Mouse (Mus musculus): ENCODE measurements at regions not wholly inside any gene's neighbourhood (a gene's known extent, or its start where the extent isn't known, plus 50 kb on each side); places are given as distances from the start of the nearest gene placed in this dataset.

DNA sequence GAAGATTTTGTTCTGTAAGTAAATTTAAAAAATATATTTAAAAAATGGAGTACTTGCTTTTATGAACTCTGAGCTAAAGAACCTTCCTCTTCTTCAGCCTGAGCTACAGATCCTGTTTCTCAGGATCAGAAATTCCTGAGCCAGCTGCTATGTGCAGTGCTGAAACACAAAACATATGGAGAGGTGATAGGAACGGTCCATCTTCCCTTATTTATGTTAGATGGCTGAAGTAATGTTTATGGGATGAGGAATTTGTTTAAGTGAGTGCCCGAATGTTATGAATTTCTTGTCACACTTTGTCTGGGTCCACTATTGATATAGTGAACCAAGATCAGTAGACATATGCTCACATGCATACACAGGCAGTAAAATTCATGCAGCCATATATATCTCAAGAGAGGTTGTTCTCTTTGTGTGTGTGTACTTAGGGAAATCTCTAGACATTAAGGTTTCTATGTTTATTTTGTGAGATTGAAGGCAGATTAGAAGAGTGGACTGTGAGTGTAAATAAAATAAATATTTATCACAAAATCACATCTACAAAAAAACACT is 325.0 kb upstream of the Etaa1 start:
- 36% methylated on average over 2 of the region's 2 CpGs for WGBS (ENCODE audit: insufficient replicate concordance)
- H3K4me3 ChIP-seq (replicated peaks), result no peak overlapping the region
- H3K27ac ChIP-seq (replicated peaks), result no peak overlapping the region
- H3K27me3 ChIP-seq, result no peaks in the 10 kb centered on the region
- H3K9ac ChIP-seq, result no peak overlapping the region
- no peak overlapping the region for H3K4me2 ChIP-seq
- no peaks in the 10 kb centered on the region for H3K4me1 ChIP-seq (replicated peaks)
- H3K36me3 ChIP-seq (replicated peaks), result no peaks in the 10 kb centered on the region
- H3K9me3 ChIP-seq (replicated peaks), result no peaks in the 10 kb centered on the region
- no peak for ATAC-seq (ENCODE audit: insufficient read depth)

GRCm38 (mm10) chr11:18272392-18272791 is 318.7 kb upstream of the Etaa1 start:
- Histone ChIP-seq H3K27me3 (no peaks in the 10 kb centered on the region), H3K4me2 (no peak overlapping the region)
- 24% methylated on average over 1 of the region's 1 CpGs for WGBS (ENCODE audit: insufficient replicate concordance)

GRCm38 (mm10) chr11:18266161-18266560 is 312.5 kb upstream of the Etaa1 start:
- Histone ChIP-seq H3K36me3 (replicated peaks) (no peaks in the 10 kb centered on the region), H3K27me3 (no peaks in the 10 kb centered on the region), H3K4me2 (no peak overlapping the region), H3K4me3 (replicated peaks) (no peak overlapping the region), H3K27ac (replicated peaks) (no peak overlapping the region), H3K9ac (no peak overlapping the region), H3K4me1 (replicated peaks) (no peaks in the 10 kb centered on the region), H3K9me3 (replicated peaks) (no peaks in the 10 kb centered on the region)
- ATAC-seq (ENCODE audit: insufficient read depth), result no peak
- 78% methylated on average over 2 of the region's 2 CpGs for WGBS (ENCODE audit: insufficient replicate concordance)

More at GRCm38 (mm10) chr11:18272392-18272791, 318.7 kb upstream of the Etaa1 start:
- Histone ChIP-seq H3K9me3 (replicated peaks) (no peaks in the 10 kb centered on the region), H3K9ac (no peak overlapping the region), H3K36me3 (replicated peaks) (no peaks in the 10 kb centered on the region), H3K4me3 (replicated peaks) (no peak overlapping the region), H3K27ac (replicated peaks) (no peak overlapping the region), H3K4me1 (replicated peaks) (no peaks in the 10 kb centered on the region)
- ATAC-seq (ENCODE audit: insufficient read depth), result no peak

- H3K9me3 ChIP-seq (replicated peaks), result no peaks in the 10 kb centered on the region
- H3K9ac ChIP-seq, result no peak overlapping the region
- no peak overlapping the region for H3K4me3 ChIP-seq (replicated peaks)
- H3K27me3 ChIP-seq, result no peaks in the 10 kb centered on the region
- H3K4me2 ChIP-seq, result no peak overlapping the region
- WGBS (ENCODE audit: insufficient replicate concordance), result 44% methylated on average over 1 of the region's 1 CpGs
- no peaks in the 10 kb centered on the region for H3K4me1 ChIP-seq (replicated peaks)
- no peaks in the 10 kb centered on the region for H3K36me3 ChIP-seq (replicated peaks)
- no peak overlapping the region for H3K27ac ChIP-seq (replicated peaks)
- no peak for ATAC-seq (ENCODE audit: insufficient read depth)
These were observed 309.2 kb upstream of the Etaa1 start for GRCm38 (mm10) chr11:18262901-18263300.

GRCm38 (mm10) chr11:18249236-18249635 is 295.6 kb upstream of the Etaa1 start:
- WGBS (ENCODE audit: insufficient replicate concordance), result 37% methylated on average over 4 of the region's 4 CpGs

GRCm38 (mm10) chr11:18216762-18217161 is 263.1 kb upstream of the Etaa1 start:
- no peaks in the 10 kb centered on the region for H3K9me3 ChIP-seq (replicated peaks)
- H3K4me1 ChIP-seq (replicated peaks), result no peaks in the 10 kb centered on the region
- WGBS (ENCODE audit: insufficient replicate concordance), result 20% methylated on average over 4 of the region's 4 CpGs
- H3K4me3 ChIP-seq (replicated peaks), result no peak overlapping the region
- no peak overlapping the region for H3K4me2 ChIP-seq
- H3K27ac ChIP-seq (replicated peaks), result no peak overlapping the region
- H3K9ac ChIP-seq, result no peak overlapping the region
- no peak for ATAC-seq (ENCODE audit: insufficient read depth)
- H3K36me3 ChIP-seq (replicated peaks), result no peaks in the 10 kb centered on the region
- H3K27me3 ChIP-seq, result no peaks in the 10 kb centered on the region

More at GRCm38 (mm10) chr11:18249236-18249635, 295.6 kb upstream of the Etaa1 start:
- Histone ChIP-seq H3K4me2 (no peak overlapping the region), H3K4me1 (replicated peaks) (no peaks in the 10 kb centered on the region), H3K9me3 (replicated peaks) (no peaks in the 10 kb centered on the region), H3K27ac (replicated peaks) (no peak overlapping the region), H3K4me3 (replicated peaks) (no peak overlapping the region), H3K36me3 (replicated peaks) (no peaks in the 10 kb centered on the region), H3K9ac (no peak overlapping the region), H3K27me3 (no peaks in the 10 kb centered on the region)
- ATAC-seq (ENCODE audit: insufficient read depth), result no peak

DNA sequence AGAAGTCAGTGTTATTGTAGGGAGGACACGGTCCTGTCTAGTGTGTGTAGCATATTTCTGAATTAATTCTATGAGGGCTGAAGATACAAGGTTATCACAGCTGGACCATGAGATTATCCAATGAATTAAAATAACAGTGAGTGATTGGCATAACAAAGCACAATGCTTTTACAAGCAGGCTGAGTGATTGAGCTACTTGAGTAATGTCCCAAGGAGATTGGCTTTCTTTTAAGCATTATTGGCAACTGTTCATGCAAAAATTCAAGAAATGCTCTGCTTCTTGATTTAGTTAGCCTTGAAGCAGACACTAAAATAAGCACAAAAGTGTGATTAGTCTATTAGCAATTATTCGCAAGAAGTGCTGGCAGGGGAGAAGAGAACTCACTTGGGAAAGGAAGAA is 219.4 kb upstream of the Etaa1 start:
- Histone ChIP-seq H3K9me3 (replicated peaks) (no peaks in the 10 kb centered on the region), H3K27ac (replicated peaks) (no peak overlapping the region), H3K27me3 (no peaks in the 10 kb centered on the region), H3K9ac (no peak overlapping the region), H3K36me3 (replicated peaks) (no peaks in the 10 kb centered on the region), H3K4me2 (no peak overlapping the region), H3K4me1 (replicated peaks) (no peaks in the 10 kb centered on the region), H3K4me3 (replicated peaks) (no peak overlapping the region)
- WGBS (ENCODE audit: insufficient replicate concordance), result 61% methylated on average over 2 of the region's 2 CpGs
- no peak for ATAC-seq (ENCODE audit: insufficient read depth)

DNA sequence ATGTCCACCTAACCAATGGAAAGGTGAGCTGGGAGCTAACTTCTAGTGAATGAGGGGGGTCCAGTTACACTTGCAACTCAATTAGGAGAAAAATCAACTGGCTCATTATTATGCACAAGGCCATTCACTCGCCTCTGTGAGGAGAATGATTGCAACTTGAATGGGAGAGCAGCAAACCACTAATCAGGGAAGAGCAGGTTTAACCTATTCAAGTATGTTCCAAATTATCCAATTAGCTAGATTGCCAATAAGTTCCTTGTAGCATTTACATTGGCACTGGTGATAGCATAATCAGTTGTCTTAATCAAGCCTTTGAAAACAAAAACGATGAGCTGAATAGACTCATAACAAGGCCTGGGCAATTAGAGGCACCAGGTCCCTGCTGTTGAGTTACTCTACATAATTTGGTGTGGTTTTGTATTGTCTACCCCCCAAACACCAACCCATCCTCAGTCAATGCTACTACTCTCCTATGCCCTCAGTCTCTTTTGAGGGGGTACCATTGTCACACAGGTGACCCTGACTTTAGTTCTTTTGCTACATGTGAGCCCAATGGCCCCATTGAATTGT is 217.6 kb upstream of the Etaa1 start:
- Histone ChIP-seq H3K27ac (replicated peaks) (no peak overlapping the region), H3K9ac (no peak overlapping the region), H3K4me2 (no peak overlapping the region), H3K4me1 (replicated peaks) (no peaks in the 10 kb centered on the region), H3K36me3 (replicated peaks) (no peaks in the 10 kb centered on the region), H3K9me3 (replicated peaks) (no peaks in the 10 kb centered on the region), H3K4me3 (replicated peaks) (no peak overlapping the region), H3K27me3 (no peaks in the 10 kb centered on the region)
- WGBS (ENCODE audit: insufficient replicate concordance), result 47% methylated on average over 2 of the region's 2 CpGs
- no peak for ATAC-seq (ENCODE audit: insufficient read depth)

DNA sequence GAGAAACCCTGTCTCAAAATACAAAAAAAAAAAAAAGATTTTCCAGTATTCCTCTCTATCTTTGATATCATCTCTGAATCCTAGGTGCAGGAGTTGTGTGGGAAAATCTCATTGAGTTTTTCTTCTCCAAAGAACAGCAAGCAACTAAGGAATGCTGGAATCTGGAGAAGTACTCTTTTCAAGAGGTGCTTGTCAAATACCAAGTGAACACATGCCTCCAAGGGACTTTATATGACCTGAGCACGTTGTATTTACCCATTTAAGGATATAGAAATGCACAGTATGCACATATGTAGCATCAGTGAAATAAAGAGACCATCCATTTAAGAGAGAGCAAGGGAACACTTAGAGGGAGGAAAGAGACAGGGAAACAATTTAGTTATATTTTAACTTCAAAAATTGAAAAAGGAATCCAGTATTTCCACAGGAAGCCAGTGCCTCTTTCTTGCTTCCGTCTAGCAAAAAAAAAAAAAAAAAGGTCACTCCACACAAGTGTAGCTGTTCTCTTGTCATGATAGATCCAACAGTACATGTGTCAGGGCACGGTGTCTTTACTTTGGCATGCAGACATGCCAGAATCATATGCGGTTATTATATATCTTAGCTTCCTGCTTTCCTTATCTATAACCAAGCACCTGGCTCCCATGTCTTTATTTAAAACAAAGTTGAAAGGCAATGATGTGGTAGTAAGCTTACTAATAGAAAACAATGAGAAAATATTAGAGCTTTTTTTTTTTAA is 212.1 kb upstream of the Etaa1 start:
- 36% methylated on average over 4 of the region's 4 CpGs for WGBS (ENCODE audit: insufficient replicate concordance)
- no peak overlapping the region for H3K9ac ChIP-seq
- ATAC-seq (ENCODE audit: insufficient read depth), result no peak

GRCm38 (mm10) chr11:18164025-18164423 is 210.3 kb upstream of the Etaa1 start:
- H3K9me3 ChIP-seq (replicated peaks), result no peaks in the 10 kb centered on the region
- H3K27me3 ChIP-seq, result no peaks in the 10 kb centered on the region
- no peak overlapping the region for H3K27ac ChIP-seq (replicated peaks)
- H3K36me3 ChIP-seq (replicated peaks), result no peaks in the 10 kb centered on the region
- no peaks in the 10 kb centered on the region for H3K4me1 ChIP-seq (replicated peaks)
- WGBS (ENCODE audit: insufficient replicate concordance), result 43% methylated on average over 2 of the region's 2 CpGs
- H3K4me3 ChIP-seq (replicated peaks), result no peak overlapping the region
- no peak overlapping the region for H3K4me2 ChIP-seq
- no peak for ATAC-seq (ENCODE audit: insufficient read depth)
- no peak overlapping the region for H3K9ac ChIP-seq

More for the DNA sequence above, 212.1 kb upstream of the Etaa1 start:
- no peak overlapping the region for H3K4me2 ChIP-seq
- no peak overlapping the region for H3K27ac ChIP-seq (replicated peaks)
- H3K9me3 ChIP-seq (replicated peaks), result no peaks in the 10 kb centered on the region
- H3K4me3 ChIP-seq (replicated peaks), result no peak overlapping the region
- H3K27me3 ChIP-seq, result no peaks in the 10 kb centered on the region
- no peaks in the 10 kb centered on the region for H3K36me3 ChIP-seq (replicated peaks)
- no peaks in the 10 kb centered on the region for H3K4me1 ChIP-seq (replicated peaks)

DNA sequence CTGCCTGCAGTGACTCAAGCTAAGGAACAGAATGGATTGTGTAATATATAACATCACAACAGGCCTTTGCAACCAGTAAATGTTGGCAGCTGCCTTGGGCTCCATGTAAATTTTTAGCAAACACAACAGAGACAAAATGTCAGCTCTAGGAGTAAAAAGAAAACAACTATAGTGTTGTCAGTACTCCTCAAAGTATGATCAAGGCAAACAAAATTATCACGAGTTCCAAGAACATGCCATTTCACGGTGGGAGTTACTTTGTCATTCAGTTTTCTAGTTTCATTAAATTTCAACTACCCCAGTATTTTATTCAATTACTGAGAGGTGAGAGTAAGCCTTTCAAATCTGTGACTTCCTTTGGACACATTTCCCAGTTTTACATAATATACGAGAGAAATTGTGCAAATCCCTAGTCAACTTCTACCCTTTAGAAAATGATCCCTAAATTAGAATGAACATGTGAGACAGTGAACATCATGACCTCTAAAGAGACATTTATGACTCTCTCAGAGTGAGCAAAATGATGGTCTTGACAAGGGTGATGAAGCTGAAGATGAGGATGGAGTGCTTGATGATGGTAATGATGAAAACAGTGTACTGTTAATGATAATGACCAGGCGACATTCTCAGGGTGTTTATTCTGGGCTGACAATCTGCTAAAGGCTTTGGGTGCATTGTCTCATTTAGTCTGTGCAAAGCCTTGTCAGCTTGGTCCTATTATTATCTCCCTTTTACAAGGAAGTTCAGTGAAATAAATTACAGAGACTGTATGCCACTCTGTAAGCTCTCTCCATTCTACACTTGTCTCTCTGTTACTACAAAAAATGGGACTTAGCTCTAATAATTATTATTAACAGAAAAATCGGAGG is 209.7 kb upstream of the Etaa1 start:
- Histone ChIP-seq H3K4me1 (replicated peaks) (no peaks in the 10 kb centered on the region), H3K27me3 (no peaks in the 10 kb centered on the region), H3K36me3 (replicated peaks) (no peaks in the 10 kb centered on the region), H3K9me3 (replicated peaks) (no peaks in the 10 kb centered on the region), H3K27ac (replicated peaks) (no peak overlapping the region), H3K4me2 (no peak overlapping the region), H3K9ac (no peak overlapping the region), H3K4me3 (replicated peaks) (no peak overlapping the region)
- no peak for ATAC-seq (ENCODE audit: insufficient read depth)
- WGBS (ENCODE audit: insufficient replicate concordance), result 56% methylated on average over 5 of the region's 5 CpGs

Measured in liver, embryonic 15.5 days (tissue).